Mouse (Mus musculus): ENCODE data around the gene Mitf. TPM values are rescaled to one million over a fixed set of nuclear protein-coding genes. Genes with fewer than 3 reads are reported as not detected.

The Mitf gene
- total RNA-seq, 2 experiments from 2014 or later: 1.1 to 2.0 TPM

DNA sequence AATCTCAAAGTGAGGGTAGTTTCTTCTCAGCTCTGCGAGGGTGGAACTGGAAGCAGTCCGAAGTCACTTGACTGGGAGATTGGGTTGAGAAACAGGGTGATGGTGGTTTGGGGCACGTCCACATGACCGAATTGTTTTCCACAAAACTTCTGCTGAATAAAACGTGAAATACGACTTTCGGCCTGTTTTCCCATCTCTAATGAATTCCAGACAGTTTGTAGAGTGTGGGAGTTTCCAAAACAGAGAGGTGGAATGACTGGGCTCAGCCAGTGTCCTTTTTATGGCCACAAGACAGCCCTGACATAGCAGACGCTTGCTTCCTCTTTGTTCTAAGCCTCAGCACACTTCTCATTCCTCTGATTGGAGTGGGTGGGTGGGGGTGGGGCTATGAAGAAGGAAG lies 13.7 kb downstream of the Mitf start:
- intact Hi-C loops (cut with DNase I): no loop called here

DNA sequence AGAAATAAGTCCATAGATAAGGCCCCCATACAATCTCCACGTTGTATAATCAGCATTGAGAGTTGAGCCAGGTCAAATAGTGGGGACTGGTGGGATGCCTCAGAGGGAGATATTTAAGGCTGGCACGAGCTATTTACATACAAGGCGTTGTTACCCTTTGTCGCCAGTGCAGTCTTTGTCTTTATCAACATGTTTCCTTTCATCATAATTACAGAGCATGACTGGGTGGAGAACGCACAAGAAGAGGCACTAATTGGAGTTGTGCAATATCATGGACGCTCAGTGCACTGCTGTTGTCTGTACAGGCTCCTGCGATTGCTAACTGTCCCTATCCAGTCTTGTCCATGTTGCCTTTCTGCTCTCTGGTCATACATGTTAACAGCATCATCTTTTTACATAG lies 15.0 kb downstream of the Mitf start:
- no peak for DNase-seq
- intact Hi-C loops (cut with DNase I): no loop called here

More for the DNA sequence above, 13.7 kb downstream of the Mitf start:
- DNase-seq: no peak

GRCm38 (mm10) chr6:97826642-97827275 lies 19.9 kb downstream of the Mitf start:
- DNase-seq: no peak
- intact Hi-C loops (cut with DNase I): no loop called here

DNA sequence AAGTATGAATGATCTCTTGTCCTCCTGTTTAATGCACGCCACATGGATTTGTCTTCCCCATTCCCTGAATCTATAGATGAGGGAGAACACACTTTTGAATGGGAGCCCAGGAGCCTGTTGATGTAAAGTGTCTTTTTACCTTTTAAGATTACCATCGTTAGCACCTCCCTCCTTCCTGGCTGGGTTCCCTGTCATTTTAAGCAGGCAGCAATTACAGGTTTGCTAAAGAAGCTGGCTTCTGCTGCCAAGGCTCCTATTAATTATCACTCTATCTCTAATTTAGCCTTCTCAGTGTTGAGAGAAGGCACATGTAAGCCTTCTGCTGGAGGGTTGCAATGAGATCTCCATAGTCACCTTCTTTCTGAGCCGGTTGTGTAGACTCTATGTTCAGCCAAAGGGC lies 21.2 kb downstream of the Mitf start:
- intact Hi-C loops (cut with DNase I): no loop called here

GRCm38 (mm10) chr6:97828822-97829719 lies 22.2 kb downstream of the Mitf start:
- no peak for DNase-seq
- intact Hi-C loops (cut with DNase I): no loop called here

More for the DNA sequence above, 21.2 kb downstream of the Mitf start:
- no peak for DNase-seq

DNA sequence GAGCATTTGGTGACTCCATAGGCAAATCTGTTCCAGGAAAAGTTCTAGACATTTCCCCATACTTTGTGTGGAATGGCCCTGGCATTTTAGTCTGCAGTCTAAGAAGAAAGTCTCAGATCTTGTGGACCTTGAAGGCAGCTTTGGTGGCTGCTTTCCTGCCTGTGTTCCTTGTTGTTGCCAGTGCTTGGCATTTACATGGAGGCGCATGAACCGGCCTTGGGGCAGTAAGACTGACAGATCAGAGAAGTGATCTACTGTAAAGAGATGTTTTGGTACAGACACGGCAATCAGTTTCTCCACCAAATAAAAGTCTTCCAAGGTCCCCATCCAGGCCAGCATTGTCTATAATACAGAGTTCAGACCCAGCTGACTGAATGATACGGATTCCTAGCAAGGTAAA lies 25.6 kb downstream of the Mitf start:
- DNase-seq: no peak
- intact Hi-C loops (cut with DNase I): no loop called here

- intact Hi-C loops (cut with DNase I): no loop called here
- no peak for DNase-seq
Measured at GRCm38 (mm10) chr6:97836176-97836575, 29.3 kb downstream of the Mitf start.

DNA sequence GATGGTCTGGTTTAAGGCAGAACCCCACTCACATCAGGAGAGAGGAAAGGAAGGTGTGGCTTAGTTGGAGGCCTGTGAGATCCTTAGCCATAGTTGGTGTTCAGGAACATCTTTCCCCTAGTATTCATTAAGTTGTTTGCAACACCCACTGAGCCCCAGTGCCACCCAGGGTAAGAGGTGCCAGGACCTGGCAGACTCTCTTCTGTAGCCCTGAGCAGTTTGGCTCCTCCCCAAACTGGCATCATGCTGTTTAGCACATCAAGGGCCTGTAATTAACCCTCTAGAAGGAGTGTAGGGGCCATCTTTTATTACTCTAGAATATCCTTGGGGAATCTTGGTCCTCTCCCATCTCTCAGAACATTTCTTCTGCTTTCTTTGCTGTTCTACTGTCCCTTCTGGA lies 30.9 kb downstream of the Mitf start:
- intact Hi-C loops (cut with DNase I): no loop called here
- DNase-seq: peak; percentile 14

DNA sequence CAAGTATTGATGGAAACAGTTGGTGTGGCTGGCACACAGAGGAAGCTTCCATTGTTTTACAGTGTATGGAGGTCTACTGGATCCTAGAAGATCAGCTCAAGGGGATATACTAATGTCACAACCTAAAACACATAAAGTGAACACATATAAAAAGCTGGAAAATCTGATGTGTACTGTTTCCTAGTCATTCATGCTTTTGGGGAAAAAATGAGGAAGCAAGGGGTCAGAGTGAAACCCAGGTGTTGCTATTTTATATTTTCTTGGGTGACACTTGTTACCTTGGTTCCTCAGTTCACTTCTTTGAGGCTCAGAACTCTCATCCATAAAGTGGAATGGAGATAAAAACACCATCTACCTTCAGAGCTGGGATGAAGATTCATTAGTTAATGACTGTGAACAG lies 32.7 kb downstream of the Mitf start:
- no peak for DNase-seq
- intact Hi-C loops (cut with DNase I): no loop called here

GRCm38 (mm10) chr6:97844112-97844511 lies 37.3 kb downstream of the Mitf start:
- no peak for DNase-seq
- intact Hi-C loops (cut with DNase I): no loop called here

DNA sequence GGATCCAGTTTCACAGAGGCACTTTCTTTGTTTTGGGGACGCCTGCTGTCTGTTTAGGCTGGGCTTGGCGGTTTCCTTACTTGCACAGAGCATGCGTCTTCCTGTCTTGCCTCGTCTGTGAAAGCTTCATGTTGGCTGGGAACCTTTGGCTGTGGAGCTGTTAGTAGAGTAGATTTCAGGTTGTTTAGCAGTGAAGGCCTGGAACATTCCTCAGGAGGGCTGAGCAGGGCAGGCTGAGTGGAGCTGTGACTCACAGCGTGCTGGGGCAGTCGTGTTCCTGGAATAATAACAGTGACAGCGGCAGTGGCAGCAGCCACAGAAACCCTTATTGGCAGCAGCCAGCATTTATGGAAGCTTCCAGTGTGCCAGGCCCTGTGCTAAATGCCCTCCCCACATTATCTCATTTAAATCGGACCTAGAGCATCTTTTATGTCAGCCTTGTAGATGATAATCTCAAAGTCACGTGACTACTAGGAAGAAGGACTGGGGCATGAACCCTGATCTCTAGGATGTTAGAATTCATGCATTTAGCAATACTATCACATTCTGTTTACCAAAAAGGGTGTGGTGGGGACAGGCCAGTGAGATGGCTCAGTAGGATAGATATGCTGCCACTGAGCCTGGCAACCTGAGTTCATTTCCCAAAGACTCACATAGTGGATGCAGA lies 41.5 kb downstream of the Mitf start:
- intact Hi-C loops (cut with DNase I): no loop called here
- no peak for DNase-seq

- no peak for DNase-seq
- intact Hi-C loops (cut with DNase I): no loop called here
Measured at GRCm38 (mm10) chr6:97854236-97854635, 47.4 kb downstream of the Mitf start.

DNA sequence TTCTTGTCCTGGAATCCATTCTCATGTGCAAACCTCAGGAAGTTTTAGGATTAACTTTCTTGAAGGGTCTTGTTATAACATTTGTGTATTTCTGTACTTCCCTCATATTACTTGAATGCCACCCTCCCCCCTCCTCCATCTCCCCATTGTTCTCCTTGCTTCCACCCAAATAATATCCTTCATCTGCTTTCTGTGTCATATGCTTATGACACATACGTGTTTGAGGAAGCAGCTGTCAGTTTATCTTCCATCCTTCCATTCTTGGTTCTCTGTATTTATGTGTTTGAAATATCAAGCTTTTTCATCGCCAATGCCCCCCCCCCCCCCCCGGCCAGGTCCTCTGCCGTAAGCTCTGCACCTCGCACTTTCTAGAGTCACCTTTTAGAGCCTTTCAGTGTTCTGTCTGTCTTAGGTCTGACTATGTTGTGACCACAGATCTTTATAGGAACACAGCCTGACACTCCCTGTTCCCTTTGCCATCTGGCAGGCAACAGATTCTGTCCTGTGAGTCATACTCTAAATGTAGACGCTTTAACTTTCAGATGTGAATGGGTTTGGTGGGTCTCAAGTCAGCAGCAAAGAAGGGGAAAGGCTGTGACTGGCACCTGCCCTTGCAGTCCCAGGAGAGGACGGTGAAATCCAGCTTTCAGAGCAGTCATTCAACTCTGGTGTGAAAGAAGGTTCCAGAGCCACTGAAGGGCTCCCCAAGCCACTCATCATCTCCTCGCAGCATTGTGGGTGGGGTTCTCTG lies 48.7 kb downstream of the Mitf start:
- intact Hi-C loops (cut with DNase I): no loop called here
- no peak for DNase-seq

DNA sequence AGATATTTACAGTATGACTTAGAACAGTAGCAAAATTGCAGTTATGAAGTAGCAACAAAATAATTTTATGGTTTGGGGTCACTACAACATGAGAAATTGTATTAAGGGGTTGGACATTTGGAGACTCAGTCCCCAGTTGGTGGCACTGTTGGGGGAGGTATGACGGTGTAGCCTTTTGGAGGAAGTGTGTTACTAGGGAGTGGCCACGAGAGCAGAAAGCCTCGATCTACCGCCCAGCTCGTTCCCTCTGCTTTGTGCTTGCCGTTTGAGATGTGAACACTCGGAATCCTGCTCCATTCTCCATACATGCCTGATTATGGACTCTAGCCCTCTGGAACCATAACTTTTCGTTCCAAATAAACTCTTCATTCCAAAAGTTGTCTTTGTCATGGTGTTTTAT lies 49.6 kb downstream of the Mitf start:
- DNase-seq: no peak
- intact Hi-C loops (cut with DNase I): no loop called here

- DNase-seq: no peak
- intact Hi-C loops (cut with DNase I): no loop called here
Measured at GRCm38 (mm10) chr6:97857690-97858089, 50.8 kb downstream of the Mitf start.

DNA sequence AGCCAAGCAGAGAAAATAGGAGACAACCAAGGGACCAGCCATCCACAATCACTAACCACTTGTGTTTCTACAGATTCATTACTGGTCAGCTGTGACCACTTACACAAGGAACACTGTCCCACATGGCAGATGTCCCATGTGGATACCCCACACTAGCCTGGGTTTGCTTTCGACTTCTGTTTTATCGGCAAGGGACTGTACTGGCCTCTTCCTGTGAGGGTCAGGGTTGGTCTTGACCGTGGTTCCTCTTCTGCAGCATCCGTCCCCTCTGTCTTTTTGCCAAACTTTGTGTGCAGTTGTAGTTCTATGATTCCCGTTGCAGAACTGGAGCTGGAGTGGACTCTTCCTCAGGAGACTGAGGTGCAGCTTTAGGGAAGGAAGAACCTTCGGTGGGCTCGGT lies 59.7 kb downstream of the Mitf start:
- no peak for DNase-seq
- intact Hi-C loops (cut with DNase I): no loop called here

DNA sequence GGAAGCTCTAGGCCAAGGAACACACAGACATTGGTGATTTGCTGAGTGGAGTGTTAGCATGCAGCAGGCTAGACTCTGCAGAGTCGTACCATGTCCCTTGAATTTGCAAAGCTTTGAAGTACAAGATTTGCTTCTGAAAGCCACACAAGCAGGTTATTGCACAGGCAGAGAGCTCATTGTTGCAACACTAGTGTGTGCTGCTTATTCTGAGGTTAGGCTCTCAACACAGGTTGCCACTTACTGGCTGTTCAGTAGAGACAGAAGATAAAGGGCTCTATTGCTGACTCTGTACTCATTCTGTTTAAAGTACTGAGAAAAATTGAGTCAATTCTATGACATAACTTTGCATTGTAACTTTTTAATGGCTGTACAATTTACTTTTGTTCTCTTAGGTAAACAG lies 61.2 kb downstream of the Mitf start:
- intact Hi-C loops (cut with DNase I): no loop called here
- no peak for DNase-seq

- no peak for DNase-seq
- intact Hi-C loops (cut with DNase I): no loop called here
Measured at GRCm38 (mm10) chr6:97869953-97870352, 63.1 kb downstream of the Mitf start.

DNA sequence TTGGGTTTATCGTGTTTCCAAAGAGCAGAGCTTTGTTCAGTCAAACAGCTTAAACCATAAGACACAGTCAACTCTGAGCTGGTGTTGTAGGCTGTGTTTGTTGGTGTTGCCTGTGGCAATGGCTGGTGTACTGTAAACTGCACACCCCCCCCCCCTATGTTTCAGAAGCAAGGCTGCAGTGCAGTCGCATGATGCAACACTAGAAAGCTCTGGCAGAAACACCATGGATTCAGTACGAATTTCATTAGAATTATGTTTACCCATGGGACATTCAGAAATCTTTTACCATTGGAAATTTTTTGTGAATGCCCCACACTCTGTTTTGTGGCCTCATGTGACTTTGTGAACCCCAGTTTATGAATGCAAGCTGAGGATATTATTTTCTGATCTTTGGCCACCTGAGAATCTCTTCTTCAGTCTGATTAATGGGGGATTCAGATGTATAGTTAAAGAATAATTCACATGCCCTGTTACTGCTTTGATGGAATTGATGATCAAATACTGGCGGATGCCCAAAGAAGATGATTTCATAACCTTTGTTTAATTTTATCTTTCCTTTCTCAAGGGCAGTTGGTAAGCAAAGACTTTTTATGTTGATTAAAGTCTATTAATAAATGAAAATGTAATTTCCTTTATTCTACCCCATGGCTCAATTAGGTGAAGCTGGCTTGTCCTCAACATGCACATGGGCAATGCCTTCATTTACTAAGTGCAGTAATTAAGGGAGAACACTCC lies 64.6 kb downstream of the Mitf start:
- DNase-seq: no peak
- intact Hi-C loops (cut with DNase I): no loop called here

DNA sequence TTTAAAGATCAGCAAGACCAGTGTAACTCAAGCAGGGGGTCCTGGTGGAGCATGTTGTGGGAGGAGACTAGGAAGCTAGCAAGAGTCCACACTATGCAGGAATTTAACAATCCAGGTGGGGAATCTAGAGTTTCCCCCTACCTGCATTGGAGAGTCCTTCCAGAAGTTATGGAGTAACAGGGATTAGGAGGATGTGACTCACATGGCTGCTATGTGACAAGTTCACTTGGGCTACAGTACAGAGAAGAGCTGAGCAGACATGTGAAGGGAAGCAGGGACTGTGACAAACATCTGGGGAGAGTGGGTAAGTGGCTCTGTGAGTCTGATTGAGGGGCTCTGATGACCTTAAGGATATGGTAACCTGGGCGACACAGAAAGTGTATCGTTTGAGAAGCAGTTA lies 66.2 kb downstream of the Mitf start:
- DNase-seq: no peak
- intact Hi-C loops (cut with DNase I): no loop called here
